Mouse (Mus musculus) heart, adult 2 months (tissue): Measurements from ENCODE around the gene Atp2b2.

Experiments used
- EP300 ChIP-seq: fragments of 200-500 bp; IDR thresholded peaks from 2 replicates; pipeline ENCODE4 v1.6.1; 2011; ENCODE audit warnings: low read depth, low read length, control low read depth; ENCODE audit not compliant: insufficient read depth
- POLR2A ChIP-seq: fragments of 200-500 bp; IDR thresholded peaks from 2 replicates; pipeline ENCODE4 v1.6.1; 2011; ENCODE audit warnings: mild to moderate bottlenecking, low read depth, low read length, control low read depth; ENCODE audit not compliant: insufficient read depth

GRCm38 (mm10) chr6:114071564-114071963, 29.2 kb upstream of the Atp2b2 start:
- TF ChIP-seq EP300, result no peak
- TF ChIP-seq POLR2A, result no peak
